Mouse (Mus musculus): ENCODE measurements around the gene Hoxa10.

- no peak for TF ChIP-seq CTCF (IDR thresholded peaks at IDR 0.05; ENCODE audit: low read depth, low read length)
- no peak for TF ChIP-seq EP300 (IDR thresholded peaks at IDR 0.05; ENCODE audit: insufficient read depth, low read depth, low read length)
- no peak for TF ChIP-seq POLR2A (IDR thresholded peaks at IDR 0.05; ENCODE audit: insufficient read depth, low read length)
These were observed 14.8 kb downstream of the Hoxa10 start for GRCm38 (mm10) chr6:52225612-52226568.

Measured in ES-Bruce4 (cell line).